Mouse (Mus musculus): ENCODE results near the gene Prkci. TPM values are rescaled to one million over a fixed set of nuclear protein-coding genes. Genes with fewer than 3 reads are reported as not detected.
A peak's percentile ranks its signal among the peaks of the same experiment; 100 is the strongest.

The Prkci gene
- polyA plus RNA-seq, 1 experiment from 2014 or later, result 37.7 TPM

GRCm38 (mm10) chr3:30976991-30977603, 18.4 kb upstream of the Prkci start:
- DNase-seq (ENCODE audit: low spot score), result no peak
- Histone ChIP-seq H3K9me3 (replicated peaks) (no peaks in the 10 kb centered on the region), H3K36me3 (no peaks in the 10 kb centered on the region), H3K4me1 (peaks cover 1% of the 10 kb centered on the region; the same call in 1 of the 2 replicates), H3K27me3 (ENCODE audit: low read depth, poor library complexity, severe bottlenecking) (no peaks in the 10 kb centered on the region), H3K4me3 (no peak overlapping the region), H3K27ac (no peak overlapping the region)
- 51% methylated on average over 1 of the region's 1 CpGs for WGBS

GRCm38 (mm10) chr3:30981616-30982380, 13.7 kb upstream of the Prkci start:
- Histone ChIP-seq H3K27me3 (ENCODE audit: low read depth, poor library complexity, severe bottlenecking) (no peaks in the 10 kb centered on the region), H3K27ac (no peak overlapping the region), H3K36me3 (no peaks in the 10 kb centered on the region), H3K4me1 (peaks cover 10% of the 10 kb centered on the region), H3K9me3 (replicated peaks) (no peaks in the 10 kb centered on the region), H3K4me3 (no peak overlapping the region)
- DNase-seq (ENCODE audit: low spot score), result no peak
- WGBS, result 79% methylated on average over 5 of the region's 5 CpGs

GRCm38 (mm10) chr3:30982924-30983536, 12.5 kb upstream of the Prkci start:
- 37% methylated on average over 8 of the region's 8 CpGs for WGBS
- Histone ChIP-seq H3K9me3 (replicated peaks) (no peaks in the 10 kb centered on the region), H3K4me1 (peaks cover 10% of the 10 kb centered on the region), H3K27me3 (ENCODE audit: low read depth, poor library complexity, severe bottlenecking) (no peaks in the 10 kb centered on the region), H3K27ac (no peak overlapping the region), H3K36me3 (no peaks in the 10 kb centered on the region), H3K4me3 (no peak overlapping the region)
- no peak for DNase-seq (ENCODE audit: low spot score)

DNA sequence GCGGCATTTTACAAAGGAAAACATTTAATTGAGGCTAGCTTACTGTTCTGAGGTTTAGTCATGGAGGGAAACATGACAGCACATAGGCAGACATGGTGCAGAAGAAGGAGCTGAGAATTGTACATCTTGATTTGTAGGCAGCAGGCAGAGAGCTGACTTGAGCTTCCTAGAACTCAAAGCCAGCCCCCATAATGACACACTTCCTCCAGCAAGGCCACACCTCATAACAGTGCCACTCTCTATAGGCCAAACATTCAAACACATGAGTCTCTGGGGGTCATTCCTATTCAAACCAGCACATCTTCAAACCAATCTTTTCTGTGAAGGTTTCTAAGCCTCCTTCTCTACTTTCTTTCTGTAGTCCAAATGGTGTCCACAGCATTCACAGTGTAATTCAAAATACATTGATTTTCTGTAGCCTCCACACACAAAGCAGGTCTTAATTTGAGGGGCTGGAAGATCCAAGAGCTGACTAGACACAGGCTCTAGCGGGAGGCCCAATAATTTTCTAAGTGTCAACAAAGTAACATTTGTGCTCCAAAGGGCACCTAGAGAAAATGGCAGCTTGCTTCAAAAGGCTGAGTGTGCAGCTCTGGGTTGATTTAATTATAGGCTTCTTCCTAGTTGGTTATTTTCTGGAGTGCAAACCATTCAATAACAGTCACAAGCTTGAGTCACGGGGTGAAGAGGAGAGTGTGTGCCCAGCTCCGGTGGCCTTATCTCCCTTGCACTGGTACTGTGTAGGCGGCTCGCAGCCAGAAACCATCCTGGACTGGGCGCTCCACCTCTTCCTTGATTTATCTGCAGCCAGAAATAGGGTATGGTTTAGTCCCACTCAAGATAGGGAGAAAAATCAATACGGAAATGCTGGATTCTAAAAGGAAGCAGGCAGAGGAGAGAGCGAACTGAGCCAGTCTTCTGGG, 7.9 kb upstream of the Prkci start:
- H3K4me1 ChIP-seq, result peaks cover 8% of the 10 kb centered on the region
- no peaks in the 10 kb centered on the region for H3K9me3 ChIP-seq (replicated peaks)
- no peak for DNase-seq (ENCODE audit: low spot score)
- no peaks in the 10 kb centered on the region for H3K27me3 ChIP-seq (ENCODE audit: low read depth, poor library complexity, severe bottlenecking)
- no peak overlapping the region for H3K27ac ChIP-seq
- H3K4me3 ChIP-seq, result no peak overlapping the region
- 93% methylated on average over 9 of the region's 9 CpGs for WGBS
- H3K36me3 ChIP-seq, result no peaks in the 10 kb centered on the region

DNA sequence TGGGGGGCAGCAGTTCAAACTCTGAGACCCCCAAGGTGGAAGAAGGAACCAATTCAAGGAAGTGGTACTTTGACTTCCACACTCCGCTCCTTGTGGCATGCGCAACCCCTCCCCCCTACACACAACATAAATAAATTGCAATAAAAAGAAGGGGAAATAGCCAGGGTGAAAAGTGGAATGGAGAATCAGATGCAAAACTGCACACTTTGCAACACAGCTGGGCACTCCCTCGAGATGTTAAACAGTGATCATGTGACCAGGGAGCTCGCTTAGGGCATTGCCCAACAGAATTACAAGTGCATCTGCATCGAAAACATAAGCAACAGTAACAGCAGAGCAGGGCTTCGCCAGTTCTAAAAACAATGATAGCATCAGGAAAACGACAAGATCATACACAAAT, 3.4 kb upstream of the Prkci start:
- WGBS, result 82% methylated on average over 7 of the region's 7 CpGs
- H3K4me3 ChIP-seq, result no peak overlapping the region

GRCm38 (mm10) chr3:30993066-30993573, 2.4 kb upstream of the Prkci start:
- Histone ChIP-seq H3K36me3 (no peaks in the 10 kb centered on the region), H3K27me3 (ENCODE audit: low read depth, poor library complexity, severe bottlenecking) (no peaks in the 10 kb centered on the region), H3K4me1 (peaks cover 14% of the 10 kb centered on the region), H3K27ac (no peak overlapping the region), H3K4me3 (no peak overlapping the region), H3K9me3 (replicated peaks) (no peaks in the 10 kb centered on the region)
- DNase-seq (ENCODE audit: low spot score), result no peak

More for the DNA sequence above, 3.4 kb upstream of the Prkci start:
- Histone ChIP-seq H3K27ac (no peak overlapping the region), H3K36me3 (no peaks in the 10 kb centered on the region), H3K4me1 (peaks cover 12% of the 10 kb centered on the region), H3K27me3 (ENCODE audit: low read depth, poor library complexity, severe bottlenecking) (no peaks in the 10 kb centered on the region), H3K9me3 (replicated peaks) (no peaks in the 10 kb centered on the region)
- DNase-seq (ENCODE audit: low spot score), result no peak

DNA sequence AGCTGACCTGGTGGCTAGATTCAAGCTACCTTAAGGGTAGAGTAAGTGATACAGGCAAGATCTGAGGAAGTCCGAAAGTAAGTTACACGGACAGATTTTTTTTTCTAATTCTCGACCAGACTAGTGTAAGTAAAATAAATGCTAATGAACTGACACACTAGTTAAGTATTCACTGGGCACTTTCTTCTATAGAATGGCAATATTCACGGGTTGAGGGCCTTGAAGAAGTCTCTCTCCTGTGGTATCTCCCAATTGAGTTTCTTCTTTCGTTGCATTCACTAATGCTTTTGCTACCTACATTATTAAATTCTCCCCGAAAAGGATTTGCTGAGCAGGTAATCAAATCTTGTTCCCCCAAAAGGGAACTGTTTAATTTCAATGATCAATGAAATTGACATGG, 688 bp upstream of the Prkci start:
- H3K9me3 ChIP-seq (replicated peaks), result no peaks in the 10 kb centered on the region
- H3K4me1 ChIP-seq, result peaks cover 28% of the 10 kb centered on the region
- no peaks in the 10 kb centered on the region for H3K36me3 ChIP-seq
- peak overlapping the region; percentile 95 for H3K27ac ChIP-seq
- H3K27me3 ChIP-seq (ENCODE audit: low read depth, poor library complexity, severe bottlenecking), result no peaks in the 10 kb centered on the region
- WGBS, result 32% methylated on average over 6 of the region's 6 CpGs
- H3K4me3 ChIP-seq, result peak overlapping the region; percentile 97
- DNase-seq (ENCODE audit: low spot score), result no peak

DNA sequence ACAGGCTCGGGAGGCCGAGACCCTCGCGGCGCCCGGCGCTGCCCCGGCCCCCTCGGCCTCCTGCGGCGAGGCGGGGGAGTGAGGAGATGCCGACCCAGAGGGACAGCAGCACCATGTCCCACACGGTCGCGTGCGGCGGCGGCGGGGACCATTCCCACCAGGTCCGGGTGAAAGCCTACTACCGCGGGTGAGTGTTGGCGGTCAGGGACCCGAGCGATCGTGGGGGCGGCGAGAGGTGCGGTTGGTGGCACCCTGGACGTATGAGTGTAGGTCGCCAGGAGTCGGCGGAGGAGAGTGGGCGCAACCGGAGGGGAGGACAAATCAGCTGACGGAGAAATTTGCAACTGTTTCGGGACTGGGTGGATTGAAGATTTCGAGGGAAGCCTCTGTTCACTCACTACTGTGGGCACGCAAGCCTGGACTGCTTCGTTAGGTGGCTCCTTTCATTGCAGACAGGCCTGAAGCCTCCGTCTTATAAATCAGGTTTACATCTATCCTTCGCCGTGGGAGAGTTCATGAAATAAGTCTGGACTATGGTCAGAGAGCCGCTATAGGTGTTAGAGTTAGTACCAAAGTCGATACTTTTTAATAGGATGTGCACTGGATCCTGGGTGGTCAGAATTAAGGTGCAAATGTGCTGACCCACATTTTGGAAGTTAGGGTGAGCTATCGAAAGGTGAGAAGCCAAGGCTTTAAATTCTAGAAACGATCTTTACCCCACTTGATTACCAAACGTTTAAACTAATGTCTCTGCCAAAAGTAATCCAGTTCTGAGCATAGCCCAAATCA, 546 bp downstream of the Prkci start:
- H3K27me3 ChIP-seq (ENCODE audit: low read depth, poor library complexity, severe bottlenecking), result no peaks in the 10 kb centered on the region
- H3K4me3 ChIP-seq, result peak overlapping the region; percentile 97
- no peaks in the 10 kb centered on the region for H3K36me3 ChIP-seq
- peak overlapping the region; percentile 95 for H3K27ac ChIP-seq
- no peak for DNase-seq (ENCODE audit: low spot score)
- WGBS, result under 1% methylated on average over 49 of the region's 49 CpGs
- H3K4me1 ChIP-seq, result peaks cover 33% of the 10 kb centered on the region
- no peaks in the 10 kb centered on the region for H3K9me3 ChIP-seq (replicated peaks)

GRCm38 (mm10) chr3:30996688-30997014, 1.1 kb downstream of the Prkci start:
- 2% methylated on average over 4 of the region's 4 CpGs for WGBS
- H3K27ac ChIP-seq, result no peak overlapping the region
- peaks cover 33% of the 10 kb centered on the region for H3K4me1 ChIP-seq
- peak overlapping the region; percentile 97 for H3K4me3 ChIP-seq
- no peaks in the 10 kb centered on the region for H3K27me3 ChIP-seq (ENCODE audit: low read depth, poor library complexity, severe bottlenecking)
- no peaks in the 10 kb centered on the region for H3K9me3 ChIP-seq (replicated peaks)
- H3K36me3 ChIP-seq, result no peaks in the 10 kb centered on the region
- DNase-seq (ENCODE audit: low spot score), result no peak

GRCm38 (mm10) chr3:30999401-31000017, 4.0 kb downstream of the Prkci start:
- H3K4me3 ChIP-seq, result no peak overlapping the region
- no peaks in the 10 kb centered on the region for H3K27me3 ChIP-seq (ENCODE audit: low read depth, poor library complexity, severe bottlenecking)
- no peaks in the 10 kb centered on the region for H3K9me3 ChIP-seq (replicated peaks)
- H3K4me1 ChIP-seq, result peaks cover 32% of the 10 kb centered on the region
- H3K36me3 ChIP-seq, result peaks cover 15% of the 10 kb centered on the region
- 59% methylated on average over 10 of the region's 10 CpGs for WGBS
- no peak for DNase-seq (ENCODE audit: low spot score)
- H3K27ac ChIP-seq, result peak overlapping the region; percentile 48

- Histone ChIP-seq H3K27ac (peak overlapping the region; percentile 48), H3K27me3 (ENCODE audit: low read depth, poor library complexity, severe bottlenecking) (no peaks in the 10 kb centered on the region), H3K4me3 (no peak overlapping the region), H3K36me3 (peaks cover 15% of the 10 kb centered on the region), H3K4me1 (peaks cover 28% of the 10 kb centered on the region), H3K9me3 (replicated peaks) (no peaks in the 10 kb centered on the region)
- DNase-seq (ENCODE audit: low spot score), result no peak
- WGBS, result 39% methylated on average over 4 of the region's 4 CpGs
Observed at GRCm38 (mm10) chr3:31000018-31000407, 4.5 kb downstream of the Prkci start.
